ENCODE assay signal across 9 mouse cellular contexts in genomic region chr16:44695859-44696620, GRCm38 (mm10). TPM values are rescaled to one million over a fixed set of nuclear protein-coding genes. Genes with fewer than 3 reads are reported as not detected.
DNase-seq lines count a peak whose midpoint lies in the region; ATAC-seq and TF ChIP-seq lines count a peak whose summit lies in the region.
"Had no signal": no experiment of that assay in that cellular context is flagged by ENCODE, and none has a peak within 500 bp of the region (broad histone marks: within the 10 kb centered on the region; RNA-seq: fewer than 3 reads in every experiment).

No protein-coding gene starts in this region.

- no peak for TF ChIP-seq POLR2A in lung, adult 2 months (IDR thresholded peaks at IDR 0.05; ENCODE audit: borderline replicate concordance, extremely low read depth, low read depth, low read length)

- peak overlapping the region; percentile 84 for H3K27ac ChIP-seq in stomach, embryonic 16.5 days (ENCODE audit: low read length)
- H3K27ac ChIP-seq: hindbrain, embryonic 15.5 days had no signal

- TF ChIP-seq CTCF in lung, adult 2 months (IDR thresholded peaks at IDR 0.05; ENCODE audit: insufficient read depth, low read length): no peak

- ATAC-seq in stomach, embryonic 16.5 days (ENCODE audit: insufficient read depth, low FRiP score): peak; percentile 91

- 0 out of 2 replicates have a peak overlapping the region, but pooled peaks have one; percentile 6 for H3K4me2 ChIP-seq in stomach, embryonic 16.5 days (ENCODE audit: low read depth, low read length)
- H3K4me2 ChIP-seq: hindbrain, embryonic 15.5 days had no signal

- peak; percentile 20 to 41 for DNase-seq in lung, adult 18-20 months
- DNase-seq in lung, adult 2 months: no peak
- DNase-seq in heart, adult 18-20 months: peak; percentile 70 to 78
- peak; percentile 36 to 44 for DNase-seq in kidney, postnatal 25 days
- DNase-seq in cerebellum, postnatal 14 days: no peak
- no peak for DNase-seq in cerebellum, postnatal 4 days (ENCODE audit: low spot score in 2 of 2)
- DNase-seq in urinary bladder, adult 2 months (ENCODE audit: low spot score): no peak

- 44% methylated on average over 12 of the region's 12 CpGs for WGBS in lung, adult 2 months
- 32% methylated on average over 12 of the region's 12 CpGs for WGBS in stomach, embryonic 16.5 days

- H3K9ac ChIP-seq in stomach, embryonic 16.5 days (ENCODE audit: low read length): no peak overlapping the region
- H3K9ac ChIP-seq: hindbrain, embryonic 15.5 days had no signal

- peaks cover 6% of the 10 kb centered on the region for H3K4me1 ChIP-seq in lung, adult 2 months (ENCODE audit: control insufficient read depth, insufficient read depth, low read length)
- H3K4me1 ChIP-seq in stomach, embryonic 16.5 days (ENCODE audit: control insufficient read depth, insufficient read depth, low read length): peaks cover 25% of the 10 kb centered on the region
- H3K4me1 ChIP-seq: hindbrain, embryonic 15.5 days had no signal

- H3K36me3 ChIP-seq in stomach, embryonic 16.5 days (ENCODE audit: control insufficient read depth, insufficient read depth, low read length): no peaks in the 10 kb centered on the region
- H3K36me3 ChIP-seq: hindbrain, embryonic 15.5 days had no signal

- no peaks in the 10 kb centered on the region for H3K9me3 ChIP-seq in stomach, embryonic 16.5 days (replicated peaks; ENCODE audit: control insufficient read depth, low read length)
- H3K9me3 ChIP-seq: hindbrain, embryonic 15.5 days had no signal

- H3K4me3 ChIP-seq in lung, adult 2 months (replicated peaks; ENCODE audit: extremely low read depth, low read depth, low read length): no peak overlapping the region
- no peak overlapping the region for H3K4me3 ChIP-seq in stomach, embryonic 16.5 days (replicated peaks; ENCODE audit: low read length)
- H3K4me3 ChIP-seq: hindbrain, embryonic 15.5 days had no signal

- no peaks in the 10 kb centered on the region for H3K27me3 ChIP-seq in stomach, embryonic 16.5 days (ENCODE audit: control insufficient read depth, insufficient read depth, low read length)
- H3K27me3 ChIP-seq: hindbrain, embryonic 15.5 days had no signal

RNA-seq across cellular contexts. Expression of gene Nepro, which starts 28.1 kb away (rescaled TPM):
- polyA plus RNA-seq in lung, adult 2 months (2012; rRNA removed): 3.1 and 3.2 TPM in 2 replicates
- 1 to 10 TPM; 3.6 to 4.5 TPM for total RNA-seq in heart, adult 18-20 months (2021)
- polyA plus RNA-seq in stomach, embryonic 16.5 days (2015; fragmentation: Nextera tagmentation; extraction: Ambion mirVana): 7.2 and 7.6 TPM in 2 replicates
- 8.8 and 9.5 TPM in 2 replicates for polyA plus RNA-seq in urinary bladder, adult 2 months (2012; rRNA removed)

RNA-seq across cellular contexts. Expression of gene Gtpbp8, which starts 50.1 kb away (rescaled TPM):
- polyA plus RNA-seq in lung, adult 2 months (2012; rRNA removed): 4.2 and 6.5 TPM in 2 replicates
- total RNA-seq in heart, adult 18-20 months (2021): 10 to 100 TPM in 1 of 2 experiments, 1 to 10 TPM in 1; 9.1 to 11.1 TPM
- 25.1 and 26.3 TPM in 2 replicates for polyA plus RNA-seq in stomach, embryonic 16.5 days (2015; fragmentation: Nextera tagmentation; extraction: Ambion mirVana)
- 10.0 and 10.3 TPM in 2 replicates for polyA plus RNA-seq in urinary bladder, adult 2 months (2012; rRNA removed)

Comparison
In these comparisons a context has a peak if more than half of its experiments do, and no peak if none do; other contexts are left out.
1. DNase-seq: peak in lung, adult 18-20 months (2 of 2), heart, adult 18-20 months (2 of 2) and kidney, postnatal 25 days (2 of 2); none in lung, adult 2 months (single experiment), cerebellum, postnatal 14 days (0 of 2), cerebellum, postnatal 4 days (0 of 2) and urinary bladder, adult 2 months (single experiment).